Mouse (Mus musculus) C2C12 (cell line): ENCODE measurements at regions not wholly inside any gene's neighbourhood (a gene's known extent, or its start where the extent isn't known, plus 50 kb on each side); places are given as distances from the start of the nearest gene placed in this dataset.

Experiments used
- H3K27me3 ChIP-seq: one replicate; pipeline ENCODE4 v1.6.1; 2011; ENCODE audit not compliant: control insufficient read depth, insufficient read depth, insufficient read length
- H3K36me3 ChIP-seq: one replicate; pipeline ENCODE4 v1.6.1; 2011; ENCODE audit not compliant: control insufficient read depth, insufficient read depth
- H3K4me3 ChIP-seq: one replicate; pipeline ENCODE4 v1.5.1; 2011; ENCODE audit warnings: mild to moderate bottlenecking, control low read depth; ENCODE audit not compliant: poor library complexity, insufficient read depth, severe bottlenecking
- H3K79me2 ChIP-seq: one replicate; pipeline ENCODE4 v1.6.1; 2011; ENCODE audit not compliant: control insufficient read depth, insufficient read depth
- H3K79me3 ChIP-seq: one replicate; pipeline ENCODE4 v1.6.1; 2011; ENCODE audit warnings: low read depth, control low read depth
- H3ac ChIP-seq: one replicate; pipeline ENCODE3; 2011; ENCODE audit warnings: low read depth; ENCODE audit not compliant: control insufficient read depth, insufficient read length
- CEBPB ChIP-seq: IDR thresholded peaks from one replicate; pipeline ENCODE4 v1.6.1; 2011; ENCODE audit warnings: low read depth, mild to moderate bottlenecking, control low read depth, moderate library complexity
- CTCF ChIP-seq: IDR thresholded peaks from one replicate; pipeline ENCODE4 v1.5.1; 2011; ENCODE audit not compliant: control insufficient read depth, insufficient read depth, insufficient read length
- FOSL1 ChIP-seq: IDR thresholded peaks from one replicate; pipeline ENCODE4 v1.8.0; 2011; ENCODE audit warnings: mild to moderate bottlenecking, low read length; ENCODE audit not compliant: poor library complexity, insufficient read depth, severe bottlenecking
- MAX ChIP-seq: IDR thresholded peaks from one replicate; pipeline ENCODE4 v1.6.1; 2011; ENCODE audit warnings: mild to moderate bottlenecking, control low read depth
- MYOD1 ChIP-seq: IDR thresholded peaks from one replicate; pipeline ENCODE4 v1.6.1; 2011; ENCODE audit warnings: low read depth; ENCODE audit not compliant: control insufficient read depth, insufficient read length
- MYOG ChIP-seq: IDR thresholded peaks from one replicate; pipeline ENCODE4 v1.6.1; 2011; ENCODE audit not compliant: control insufficient read depth, insufficient read length; ENCODE audit errors: extremely low read depth
- USF1 ChIP-seq: IDR thresholded peaks from one replicate; pipeline ENCODE4 v1.6.1; 2011; ENCODE audit warnings: low read depth, mild to moderate bottlenecking, control low read depth, moderate library complexity

GRCm38 (mm10) chr19:36252522-36252921 is 95.6 kb upstream of the Pcgf5 start:
- no peaks in the 10 kb centered on the region for H3K79me3 ChIP-seq
- H3K79me2 ChIP-seq = no peaks in the 10 kb centered on the region
- H3K4me3 ChIP-seq = no peak overlapping the region
- H3ac ChIP-seq = no peak overlapping the region
- no peaks in the 10 kb centered on the region for H3K27me3 ChIP-seq
- no peak for TF ChIP-seq MAX
- no peak for TF ChIP-seq USF1
- TF ChIP-seq CTCF = no peak
- no peak for TF ChIP-seq CEBPB
- no peak for TF ChIP-seq MYOD1
- TF ChIP-seq MYOG = no peak
- no peak for TF ChIP-seq FOSL1
- no peaks in the 10 kb centered on the region for H3K36me3 ChIP-seq

DNA sequence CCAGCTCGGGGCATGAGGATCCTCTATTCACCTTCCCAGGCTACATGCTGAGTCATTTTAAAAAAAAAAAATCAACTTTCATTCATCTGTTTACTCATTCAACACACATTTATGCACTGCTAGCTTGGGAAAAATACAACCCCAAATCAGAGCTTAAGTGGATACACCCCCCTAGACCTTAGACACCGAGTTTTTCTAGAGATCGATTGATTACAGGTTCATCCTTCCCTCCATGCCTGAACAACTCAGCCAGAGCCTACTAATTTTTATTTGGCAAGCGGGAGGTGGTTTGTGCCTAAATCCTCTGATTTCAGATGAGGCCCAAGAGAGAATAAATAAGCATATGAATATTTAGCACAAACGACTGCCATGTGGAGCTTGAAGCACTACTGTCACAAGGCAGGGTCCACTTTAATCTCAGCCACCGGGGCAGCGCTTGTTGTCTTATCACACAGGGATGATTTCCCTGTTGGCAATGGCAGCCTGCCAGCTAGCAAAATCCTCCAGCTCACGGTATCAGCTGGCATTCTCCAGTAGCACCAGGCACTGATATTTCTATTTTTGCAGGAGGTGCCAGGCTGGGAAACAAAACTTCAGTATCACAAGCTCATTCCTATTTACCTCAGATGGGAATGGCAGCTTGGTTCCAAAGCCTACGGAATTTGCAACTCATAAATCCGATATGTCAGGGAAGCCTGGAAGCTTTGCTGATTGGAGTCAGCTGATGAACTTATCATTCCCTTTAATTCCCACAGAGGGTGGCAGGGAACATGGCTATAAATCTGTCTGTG is 90.2 kb upstream of the Pcgf5 start:
- H3K36me3 ChIP-seq = no peaks in the 10 kb centered on the region
- no peak overlapping the region for H3ac ChIP-seq
- H3K79me2 ChIP-seq = no peaks in the 10 kb centered on the region
- H3K27me3 ChIP-seq = no peaks in the 10 kb centered on the region
- H3K4me3 ChIP-seq = no peak overlapping the region
- no peaks in the 10 kb centered on the region for H3K79me3 ChIP-seq
- no peak for TF ChIP-seq USF1
- no peak for TF ChIP-seq MYOG
- TF ChIP-seq CEBPB = no peak
- no peak for TF ChIP-seq MYOD1
- TF ChIP-seq CTCF = no peak
- TF ChIP-seq FOSL1 = no peak
- TF ChIP-seq MAX = no peak

DNA sequence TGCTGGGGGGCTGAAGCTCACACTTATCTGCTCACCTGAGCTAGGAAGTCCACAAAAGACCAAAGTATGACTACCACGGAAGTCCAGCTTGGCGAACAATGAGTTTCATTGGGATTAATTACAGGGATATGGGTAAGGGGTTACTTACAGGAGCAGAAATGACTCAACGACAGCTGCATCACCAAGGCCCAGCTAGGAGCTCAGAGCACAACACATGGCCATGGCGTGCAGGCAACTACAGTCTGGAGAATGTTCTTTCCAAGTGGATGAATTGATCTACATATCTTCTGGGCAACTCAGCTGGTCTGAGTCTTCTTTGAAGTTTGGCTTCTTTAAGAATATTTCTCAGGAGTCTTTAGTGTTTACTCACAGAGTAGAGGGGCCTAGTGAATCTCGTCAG is 86.3 kb upstream of the Pcgf5 start:
- Histone ChIP-seq H3K27me3 (no peaks in the 10 kb centered on the region), H3K79me3 (no peaks in the 10 kb centered on the region), H3K79me2 (no peaks in the 10 kb centered on the region), H3K36me3 (no peaks in the 10 kb centered on the region), H3ac (no peak overlapping the region), H3K4me3 (no peak overlapping the region)
- TF ChIP-seq MYOD1 (no peak), MYOG (no peak), MAX (no peak), USF1 (no peak), FOSL1 (no peak), CTCF (no peak), CEBPB (no peak)

GRCm38 (mm10) chr19:36263923-36264322 is 84.2 kb upstream of the Pcgf5 start:
- Histone ChIP-seq H3K79me2 (no peaks in the 10 kb centered on the region), H3ac (no peak overlapping the region), H3K79me3 (no peaks in the 10 kb centered on the region), H3K4me3 (no peak overlapping the region), H3K27me3 (no peaks in the 10 kb centered on the region), H3K36me3 (no peaks in the 10 kb centered on the region)
- TF ChIP-seq MYOG (no peak), USF1 (no peak), CEBPB (no peak), FOSL1 (no peak), MYOD1 (no peak), MAX (no peak), CTCF (no peak)

DNA sequence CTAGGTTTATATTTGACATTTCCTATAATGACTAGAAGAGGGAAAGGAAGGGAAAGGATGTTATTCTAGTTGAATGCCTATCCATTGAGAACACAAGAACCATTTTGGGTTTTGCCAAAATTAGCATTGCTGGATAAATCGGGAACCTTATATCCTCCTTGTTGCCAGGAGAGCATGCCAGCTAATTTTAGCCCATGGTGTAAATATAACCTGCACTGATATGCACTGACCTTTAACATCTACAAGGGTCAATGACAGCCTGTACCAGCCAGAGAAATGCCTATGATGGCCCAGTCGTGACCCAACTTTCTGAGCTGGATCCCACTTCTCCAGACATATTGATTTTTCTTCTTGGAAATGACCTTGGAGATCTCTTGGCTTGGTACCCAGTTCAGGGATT is 83.7 kb upstream of the Pcgf5 start:
- Histone ChIP-seq H3K27me3 (no peaks in the 10 kb centered on the region), H3K79me3 (no peaks in the 10 kb centered on the region), H3K4me3 (no peak overlapping the region), H3ac (no peak overlapping the region), H3K79me2 (no peaks in the 10 kb centered on the region), H3K36me3 (no peaks in the 10 kb centered on the region)
- TF ChIP-seq CTCF = no peak
- TF ChIP-seq FOSL1 = no peak
- no peak for TF ChIP-seq MYOG
- TF ChIP-seq CEBPB = no peak
- no peak for TF ChIP-seq USF1
- TF ChIP-seq MYOD1 = no peak
- TF ChIP-seq MAX = no peak
